Mouse (Mus musculus) ES-E14 (cell line): ENCODE measurements at regions not wholly inside any gene's neighbourhood (a gene's known extent, or its start where the extent isn't known, plus 50 kb on each side); places are given as distances from the start of the nearest gene placed in this dataset.

Experiments
- CHD2 ChIP-seq: IDR thresholded peaks from 2 replicates; pipeline ENCODE4 v1.6.1; 2014; ENCODE audit warnings: mild to moderate bottlenecking, low read depth, low read length, inconsistent platforms
- MAFK ChIP-seq: IDR thresholded peaks from 2 replicates; pipeline ENCODE4 v1.6.1; 2014; ENCODE audit warnings: mild to moderate bottlenecking, low read depth, low read length, inconsistent platforms; ENCODE audit not compliant: insufficient read depth

GRCm38 (mm10) chr13:38740066-38740465 lies 81.2 kb upstream of the Eef1e1 start:
- TF ChIP-seq CHD2 (no peak), MAFK (no peak)
